Mouse (Mus musculus) B cell, adult 2 months (primary cell): ENCODE results near the gene Abcd4.

ENCODE experiments used
- DNase-seq, 2 experiments: peaks; one replicate each; pipeline ENCODE4 v3.0.0; 2022

The Abcd4 gene

GRCm38 (mm10) chr12:84571466-84572340 is 45.5 kb downstream of the Abcd4 start:
- peak; percentile 13 to 23 for DNase-seq

GRCm38 (mm10) chr12:84570694-84571415 is 46.4 kb downstream of the Abcd4 start:
- peak; percentile 8 to 16 for DNase-seq

GRCm38 (mm10) chr12:84569976-84570693 is 47.1 kb downstream of the Abcd4 start:
- peak in 1 of 2 experiments; percentile 8 for DNase-seq

- no peak for DNase-seq
Observed at GRCm38 (mm10) chr12:84569336-84569970, 47.8 kb downstream of the Abcd4 start, which contains the start of gene Vsx2. Vsx2 (plus strand) TSS chr12:84569762.

GRCm38 (mm10) chr12:84567576-84567975 is 49.6 kb downstream of the Abcd4 start:
- no peak for DNase-seq

GRCm38 (mm10) chr12:84562558-84562957 is 54.7 kb downstream of the Abcd4 start:
- DNase-seq: peak; percentile 20

GRCm38 (mm10) chr12:84555218-84555617 is 62.0 kb downstream of the Abcd4 start:
- no peak for DNase-seq
